Mouse (Mus musculus) small intestine, adult 2 months (tissue): ENCODE results near the gene Tescl. TPM values are rescaled to one million over a fixed set of nuclear protein-coding genes. Genes with fewer than 3 reads are reported as not detected.

ENCODE experiments used
- H3K27ac ChIP-seq: fragments of 200-500 bp; 2 replicates; pipeline ENCODE4 v1.5.1; 2012; ENCODE audit warnings: low read depth, low read length, control low read depth, inconsistent platforms; ENCODE audit not compliant: insufficient read depth
- H3K27me3 ChIP-seq: fragments of 200-500 bp; 2 replicates; pipeline ENCODE4 v1.6.1; 2012; ENCODE audit warnings: mild to moderate bottlenecking, moderate library complexity, low read length, inconsistent platforms; ENCODE audit not compliant: control insufficient read depth, insufficient read depth
- H3K36me3 ChIP-seq: fragments of 200-500 bp; 2 replicates; pipeline ENCODE4 v1.6.1; 2012; ENCODE audit warnings: mild to moderate bottlenecking, low read length, control low read depth, inconsistent platforms; ENCODE audit not compliant: control insufficient read depth, insufficient read depth
- H3K4me1 ChIP-seq: fragments of 200-500 bp; 2 replicates; pipeline ENCODE4 v1.6.1; 2012; ENCODE audit warnings: low read length, inconsistent platforms, mixed read lengths; ENCODE audit not compliant: control insufficient read depth, insufficient read depth, insufficient read length
- H3K4me3 ChIP-seq: fragments of 200-500 bp; 2 replicates; pipeline ENCODE4 v1.5.1; 2012; ENCODE audit warnings: low read depth, mild to moderate bottlenecking, control low read depth, inconsistent platforms, low read length, moderate library complexity
- CTCF ChIP-seq: fragments of 200-500 bp; IDR thresholded peaks from 2 replicates; pipeline ENCODE4 v1.5.1; 2012; ENCODE audit warnings: low read depth, mild to moderate bottlenecking, control low read depth, inconsistent platforms, low read length, moderate library complexity, mixed read lengths; ENCODE audit not compliant: insufficient replicate concordance, insufficient read length; ENCODE audit errors: extremely low read depth
- POLR2A ChIP-seq: fragments of 200-500 bp; IDR thresholded peaks from 2 replicates; pipeline ENCODE4 v1.6.1; 2012; ENCODE audit warnings: low read depth, mild to moderate bottlenecking, control low read depth, inconsistent platforms, low read length, moderate library complexity
- WGBS: fragments of 180-500 bp; shearing (Covaris S2); methylation state at CpG from one replicate; pipeline ENCODE4 v1.1.7; 2018; 5-methylcytosine and 5-hydroxymethylcytosine counted together
- polyA plus RNA-seq: library from polyadenylated mRNA; depleted of rRNA; stranded (reverse); fragments of >200 nt; gene quantifications from 2 replicates; pipeline ENCODE4 v1.2.3, GENCODE M21; 2012; rRNA removed

Tescl gene
- polyA plus RNA-seq, 1 experiment = 0.15 TPM

- H3K27me3 ChIP-seq = no peaks in the 10 kb centered on the region
- no peak overlapping the region for H3K27ac ChIP-seq
- H3K4me3 ChIP-seq = no peak overlapping the region
- no peak for TF ChIP-seq POLR2A
- no peak for TF ChIP-seq CTCF
- no peaks in the 10 kb centered on the region for H3K4me1 ChIP-seq
- H3K36me3 ChIP-seq = peaks cover 6% of the 10 kb centered on the region; the same call in 1 of the 2 replicates
- WGBS = 88% methylated on average over 6 of the region's 6 CpGs
These were observed 45.2 kb downstream of the Tescl start for GRCm38 (mm10) chr7:24288512-24288911.

- WGBS = 84% methylated on average over 5 of the region's 5 CpGs
- Histone ChIP-seq H3K36me3 (peaks cover 6% of the 10 kb centered on the region; the same call in 1 of the 2 replicates), H3K4me1 (no peaks in the 10 kb centered on the region), H3K27me3 (no peaks in the 10 kb centered on the region), H3K4me3 (no peak overlapping the region), H3K27ac (no peak overlapping the region)
- TF ChIP-seq POLR2A (no peak), CTCF (no peak)
These were observed 46.1 kb downstream of the Tescl start for GRCm38 (mm10) chr7:24287670-24288069.

GRCm38 (mm10) chr7:24286916-24287315 is 46.8 kb downstream of the Tescl start:
- WGBS = 69% methylated on average over 4 of the region's 4 CpGs
- peaks cover 3% of the 10 kb centered on the region; the same call in 1 of the 2 replicates for H3K36me3 ChIP-seq
- H3K27me3 ChIP-seq = no peaks in the 10 kb centered on the region
- no peaks in the 10 kb centered on the region for H3K4me1 ChIP-seq
- TF ChIP-seq POLR2A (no peak), CTCF (no peak)
- no peak overlapping the region for H3K4me3 ChIP-seq
- no peak overlapping the region for H3K27ac ChIP-seq

- Histone ChIP-seq H3K27me3 (no peaks in the 10 kb centered on the region), H3K27ac (no peak overlapping the region), H3K36me3 (0 out of 2 replicates have a peak, but pooled peaks cover 1% of the 10 kb centered on the region), H3K4me3 (no peak overlapping the region), H3K4me1 (no peaks in the 10 kb centered on the region)
- WGBS = 47% methylated on average over 4 of the region's 4 CpGs
- TF ChIP-seq POLR2A (no peak), CTCF (peak; percentile 44; the same call in 1 of the 2 replicates)
These were observed 47.6 kb downstream of the Tescl start for GRCm38 (mm10) chr7:24286090-24286489.

Other genes starting within 250 kb of the Tescl start
- 0.36 and 0.60 TPM in 2 replicates for gene Zfp112, start 221.6 kb downstream of the Tescl start, polyA plus RNA-seq
- gene Zfp235, start 199.8 kb downstream of the Tescl start, polyA plus RNA-seq = 3.2 and 3.3 TPM in 2 replicates
- 0.03 and 0.08 TPM in 2 replicates for gene Zfp114, start 158.9 kb downstream of the Tescl start, polyA plus RNA-seq
- gene Zfp111, start 122.5 kb downstream of the Tescl start, polyA plus RNA-seq = 0.28 and 0.70 TPM in 2 replicates
- 0.33 and 0.56 TPM in 2 replicates for gene Zfp109, start 96.4 kb downstream of the Tescl start, polyA plus RNA-seq
- gene Zfp108, start 79.1 kb downstream of the Tescl start, polyA plus RNA-seq = 0.13 and 0.18 TPM in 2 replicates
- 0.37 and 0.55 TPM in 2 replicates for gene Zfp93, start 63.5 kb downstream of the Tescl start, polyA plus RNA-seq
- gene Zfp61, start 32.7 kb downstream of the Tescl start, polyA plus RNA-seq = 1.1 and 1.5 TPM in 2 replicates
- 0.84 and 1.5 TPM in 2 replicates for gene Zfp94, start 17.3 kb downstream of the Tescl start, polyA plus RNA-seq
- gene Lypd5, start 15.3 kb upstream of the Tescl start, polyA plus RNA-seq = 0.06 TPM in 1 of 2 replicates, not detected in the other
- 61.9 and 95.5 TPM in 2 replicates for gene Kcnn4, start 36.3 kb upstream of the Tescl start, polyA plus RNA-seq
- 29.9 and 54.2 TPM in 2 replicates for gene Smg9, start 65.7 kb upstream of the Tescl start, polyA plus RNA-seq
- gene Irgc1, start 118.4 kb upstream of the Tescl start, polyA plus RNA-seq = 0.05 and 0.37 TPM in 2 replicates
- 9.9 and 15.8 TPM in 2 replicates for gene Plaur, start 128.5 kb upstream of the Tescl start, polyA plus RNA-seq
- gene Cadm4, start 148.1 kb upstream of the Tescl start, polyA plus RNA-seq = 2.9 and 4.7 TPM in 2 replicates
- 6.4 and 15.7 TPM in 2 replicates for gene Zfp428, start 173.1 kb upstream of the Tescl start, polyA plus RNA-seq
- gene AC161166.1, start 178.5 kb upstream of the Tescl start, polyA plus RNA-seq = not detected in 2 replicates
- 8.5 and 12.3 TPM in 2 replicates for gene Irgq, start 196.8 kb upstream of the Tescl start, polyA plus RNA-seq
- gene Pinlyp, start 212.2 kb upstream of the Tescl start, polyA plus RNA-seq = 0.13 TPM in 1 of 2 replicates, not detected in the other
- 12.3 and 24.7 TPM in 2 replicates for gene Xrcc1, start 212.4 kb upstream of the Tescl start, polyA plus RNA-seq